Mouse (Mus musculus): ENCODE results near the gene Frem1.

GRCm38 (mm10) chr4:82916003-82916677, 136.0 kb downstream of the Frem1 start:
- TF ChIP-seq CTCF (IDR thresholded peaks at IDR 0.05; ENCODE audit: extremely low read depth, insufficient read depth, insufficient read length, insufficient replicate concordance) (no peak), POLR2A (IDR thresholded peaks at IDR 0.05; ENCODE audit: low read depth, low read length) (no peak)

All from spleen, adult 2 months (tissue).